Mouse (Mus musculus) myocyte (in vitro differentiated cells): Measurements from ENCODE around the gene Ntrk3. TPM values are rescaled to one million over a fixed set of nuclear protein-coding genes. Genes with fewer than 3 reads are reported as not detected.

ENCODE experiments used
- H3K27me3 ChIP-seq: one replicate; pipeline ENCODE4 v1.6.1; 2011; ENCODE audit not compliant: control insufficient read depth, insufficient read depth, insufficient read length
- H3K36me3 ChIP-seq: one replicate; pipeline ENCODE4 v1.6.1; 2011; ENCODE audit not compliant: control insufficient read depth, insufficient read depth
- H3K4me2 ChIP-seq: one replicate; pipeline ENCODE4 v1.6.1; 2011; ENCODE audit warnings: low read depth, control low read depth
- H3K4me3 ChIP-seq: one replicate; pipeline ENCODE4 v1.5.1; 2011; ENCODE audit warnings: mild to moderate bottlenecking, control low read depth, moderate library complexity
- H3K79me2 ChIP-seq: one replicate; pipeline ENCODE4 v1.6.1; 2011; ENCODE audit not compliant: control insufficient read depth, insufficient read depth
- H3ac ChIP-seq: one replicate; pipeline ENCODE4 v1.6.1; 2011; ENCODE audit not compliant: control insufficient read depth, insufficient read length
- CEBPB ChIP-seq: IDR thresholded peaks from 2 replicates; pipeline ENCODE4 v1.6.1; 2011; ENCODE audit warnings: mild to moderate bottlenecking, moderate library complexity; ENCODE audit not compliant: poor library complexity, insufficient read depth, severe bottlenecking
- E2F4 ChIP-seq: IDR thresholded peaks from one replicate; pipeline ENCODE4 v1.6.1; 2011; ENCODE audit warnings: mild to moderate bottlenecking, control low read depth, moderate library complexity; ENCODE audit not compliant: insufficient read depth
- MAX ChIP-seq: IDR thresholded peaks from one replicate; pipeline ENCODE4 v1.6.1; 2011; ENCODE audit warnings: low read depth, mild to moderate bottlenecking, control low read depth
- MYOD1 ChIP-seq, 3 experiments: IDR thresholded peaks; one replicate each; pipeline ENCODE4 v1.6.1; 2011; ENCODE audit warnings: control low read depth in 2 of 3, low read depth in 2 of 3, mild to moderate bottlenecking in 2 of 3, moderate library complexity in 1 of 3; ENCODE audit not compliant: insufficient read length in 2 of 3, control insufficient read depth in 1 of 3
- MYOG ChIP-seq, 3 experiments: IDR thresholded peaks; one replicate each; pipeline ENCODE4 v1.6.1; 2011; ENCODE audit warnings: control low read depth in 2 of 3, low read depth in 2 of 3, mild to moderate bottlenecking in 2 of 3; ENCODE audit not compliant: insufficient read length in 2 of 3, control insufficient read depth in 1 of 3, insufficient read depth in 1 of 3
- POLR2A ChIP-seq: IDR thresholded peaks from one replicate; pipeline ENCODE4 v1.6.1; 2011; ENCODE audit warnings: low read depth, mild to moderate bottlenecking, control low read depth, moderate library complexity; ENCODE audit not compliant: insufficient read length
- POLR2AphosphoS2 ChIP-seq: IDR thresholded peaks from one replicate; pipeline ENCODE4 v1.6.1; 2011; ENCODE audit warnings: low read depth, control low read depth; ENCODE audit not compliant: insufficient read length
- REST ChIP-seq: IDR thresholded peaks from one replicate; pipeline ENCODE4 v1.6.1; 2011; ENCODE audit warnings: mild to moderate bottlenecking, control low read depth, moderate library complexity; ENCODE audit not compliant: insufficient read depth, insufficient read length
- SRF ChIP-seq: IDR thresholded peaks from one replicate; pipeline ENCODE4 v1.6.1; 2011; ENCODE audit warnings: low read depth; ENCODE audit not compliant: control insufficient read depth, insufficient read length
- TCF12 ChIP-seq: IDR thresholded peaks from one replicate; pipeline ENCODE4 v1.6.1; 2011; ENCODE audit warnings: mild to moderate bottlenecking, control low read depth; ENCODE audit not compliant: poor library complexity, insufficient read depth, severe bottlenecking
- TCF3 ChIP-seq: IDR thresholded peaks from one replicate; pipeline ENCODE4 v1.6.1; 2011; ENCODE audit warnings: low read depth, control low read depth; ENCODE audit not compliant: insufficient read length
- USF1 ChIP-seq: IDR thresholded peaks from one replicate; pipeline ENCODE4 v1.6.1; 2011; ENCODE audit warnings: low read depth, mild to moderate bottlenecking, control low read depth, moderate library complexity
- polyA plus RNA-seq: library from polyadenylated mRNA; unstranded; fragments of >200 nt; fragmentation: generic; extraction: Trizol; gene quantifications from one replicate; pipeline ENCODE4 v1.2.1, GENCODE M21; 2012; ENCODE audit warnings: missing spikeins

The Ntrk3 gene
- polyA plus RNA-seq, 1 experiment: 0.17 TPM

DNA sequence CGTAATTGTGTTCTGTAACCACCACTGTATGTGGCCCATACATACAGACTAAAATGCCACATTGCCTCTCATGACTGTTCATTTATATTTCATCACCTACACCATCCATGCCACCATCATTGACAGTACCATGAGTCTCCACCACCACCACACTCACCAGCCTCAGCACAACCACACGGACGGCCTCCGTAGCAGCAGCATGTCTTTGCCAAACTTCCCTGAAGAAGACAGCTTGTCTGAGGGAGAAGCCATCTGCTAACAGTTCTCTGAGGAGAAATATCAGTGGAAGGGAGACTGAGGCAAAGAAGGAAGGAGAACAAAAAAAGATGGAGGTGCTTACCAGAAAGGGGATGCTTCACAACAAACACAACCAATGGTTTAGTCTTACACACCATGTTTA is 15.8 kb downstream of the Ntrk3 start:
- no peak overlapping the region for H3ac ChIP-seq
- no peaks in the 10 kb centered on the region for H3K79me2 ChIP-seq
- TF ChIP-seq MYOG (IDR thresholded peaks at IDR 0.05; ENCODE audit: control insufficient read depth in 1 of 3, insufficient read depth in 1 of 3, insufficient read length in 2 of 3, low read depth in 2 of 3): no peak
- no peak for TF ChIP-seq CEBPB
- no peak for TF ChIP-seq USF1
- TF ChIP-seq POLR2A: no peak
- H3K4me3 ChIP-seq: no peak overlapping the region
- no peaks in the 10 kb centered on the region for H3K27me3 ChIP-seq
- no peak overlapping the region for H3K4me2 ChIP-seq
- H3K36me3 ChIP-seq: no peaks in the 10 kb centered on the region

DNA sequence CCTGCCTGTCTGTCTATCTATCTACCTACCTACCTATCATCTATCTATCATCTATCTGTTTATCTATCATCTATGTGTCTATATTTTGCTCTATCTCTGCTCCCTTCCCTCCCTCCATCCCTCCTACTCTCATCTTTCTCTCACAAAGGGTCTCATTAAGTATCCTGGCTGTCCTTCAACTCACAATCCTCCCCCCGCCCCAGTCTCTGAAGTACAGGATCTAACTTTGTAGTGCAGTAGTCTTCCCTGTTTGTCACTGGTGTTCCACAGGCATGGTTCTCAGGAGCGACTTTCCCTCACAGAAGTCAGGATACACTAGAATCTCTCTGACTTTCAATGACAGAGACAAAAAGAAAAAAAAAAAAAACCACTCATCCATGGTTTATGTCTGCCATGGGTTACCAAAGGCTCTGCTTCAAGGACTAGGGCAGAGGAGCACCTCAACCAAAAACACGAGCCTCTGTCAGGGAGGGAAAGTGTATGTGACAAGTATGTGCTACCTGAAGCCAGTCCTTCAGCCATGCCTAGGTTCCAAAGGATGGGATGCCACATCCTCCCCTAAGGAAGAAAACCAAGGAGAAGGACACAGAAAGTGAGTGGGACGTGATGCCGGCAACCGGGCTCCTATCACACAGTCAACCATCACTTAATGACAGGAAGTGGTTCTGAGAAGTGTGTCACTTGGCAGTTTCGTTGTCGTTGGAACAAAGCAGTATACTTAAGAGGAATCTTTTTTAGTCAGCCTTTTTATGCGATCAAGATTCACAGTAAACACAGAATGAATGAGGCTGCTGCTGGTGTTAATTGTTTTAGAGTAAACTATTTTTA is 16.6 kb downstream of the Ntrk3 start:
- H3K4me3 ChIP-seq: no peak overlapping the region
- H3K79me2 ChIP-seq: no peaks in the 10 kb centered on the region
- H3K27me3 ChIP-seq: no peaks in the 10 kb centered on the region
- no peak for TF ChIP-seq POLR2AphosphoS2
- no peak for TF ChIP-seq MYOD1 (IDR thresholded peaks at IDR 0.05; ENCODE audit: control insufficient read depth in 1 of 3, insufficient read length in 2 of 3, low read depth in 2 of 3)
- no peak for TF ChIP-seq USF1
- no peak for TF ChIP-seq E2F4
- no peak for TF ChIP-seq MAX
- no peaks in the 10 kb centered on the region for H3K36me3 ChIP-seq
- no peak overlapping the region for H3K4me2 ChIP-seq
- no peak overlapping the region for H3ac ChIP-seq

DNA sequence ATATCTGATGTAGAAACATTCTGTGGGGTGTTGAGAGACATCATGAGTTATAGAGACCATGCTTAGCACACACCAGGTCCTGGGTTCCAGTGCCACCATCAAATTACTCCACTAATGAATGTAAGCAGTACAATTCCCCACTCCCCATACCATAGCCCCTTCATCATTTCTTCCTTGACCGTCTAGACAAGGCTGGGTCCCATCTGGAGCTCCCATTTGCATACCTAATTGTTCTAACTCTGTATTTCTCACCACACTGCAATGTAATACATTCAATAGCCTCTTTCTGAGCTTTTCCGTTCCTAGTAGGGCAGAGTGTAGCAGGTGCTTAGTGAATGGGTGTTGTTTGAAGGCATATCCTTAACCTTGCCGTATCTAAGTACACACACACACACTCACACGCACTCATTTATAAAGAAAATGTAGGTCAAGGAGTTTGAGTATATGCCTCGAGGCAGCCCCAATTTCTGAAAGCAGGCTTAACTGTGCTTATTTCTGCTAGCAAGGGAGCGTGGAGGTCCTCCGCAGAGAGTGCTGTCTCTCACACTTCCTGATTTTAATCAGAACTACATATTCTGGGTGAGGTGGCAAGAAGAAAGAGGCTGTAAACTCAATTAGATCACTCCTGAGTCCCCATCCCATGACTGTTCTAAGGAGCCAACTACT is 17.9 kb downstream of the Ntrk3 start:
- H3ac ChIP-seq: no peak overlapping the region
- H3K4me3 ChIP-seq: no peak overlapping the region
- no peaks in the 10 kb centered on the region for H3K79me2 ChIP-seq
- H3K36me3 ChIP-seq: no peaks in the 10 kb centered on the region
- TF ChIP-seq MAX (no peak), TCF12 (no peak), POLR2AphosphoS2 (no peak), E2F4 (no peak), CEBPB (no peak), MYOG (IDR thresholded peaks at IDR 0.05; ENCODE audit: control insufficient read depth in 1 of 3, insufficient read depth in 1 of 3, insufficient read length in 2 of 3, low read depth in 2 of 3) (no peak), SRF (no peak), USF1 (no peak), REST (no peak), TCF3 (no peak)
- no peak overlapping the region for H3K4me2 ChIP-seq
- no peaks in the 10 kb centered on the region for H3K27me3 ChIP-seq

DNA sequence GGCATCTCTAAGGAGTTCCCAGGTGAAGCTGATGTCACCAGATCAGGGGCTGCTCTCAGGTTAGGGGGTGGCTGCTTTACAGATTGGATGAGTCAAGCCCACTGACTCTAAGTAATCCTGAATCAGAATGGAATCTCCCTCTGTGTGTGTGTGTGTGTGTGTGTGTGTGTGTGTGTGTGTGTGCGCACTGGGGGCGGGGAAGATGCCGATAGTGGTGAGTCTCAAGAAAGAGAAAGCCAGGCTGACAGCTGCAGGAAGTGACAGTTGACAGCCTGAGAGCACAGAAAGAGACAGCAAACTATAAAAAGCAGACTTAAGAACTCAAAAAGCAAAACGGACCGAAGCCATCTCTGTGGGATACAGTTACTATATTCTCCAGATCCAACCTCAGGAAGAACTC is 18.7 kb downstream of the Ntrk3 start:
- no peak overlapping the region for H3ac ChIP-seq
- no peaks in the 10 kb centered on the region for H3K27me3 ChIP-seq
- no peak overlapping the region for H3K4me2 ChIP-seq
- H3K79me2 ChIP-seq: no peaks in the 10 kb centered on the region
- no peak overlapping the region for H3K4me3 ChIP-seq
- TF ChIP-seq MYOD1 (IDR thresholded peaks at IDR 0.05; ENCODE audit: control insufficient read depth in 1 of 3, insufficient read length in 2 of 3, low read depth in 2 of 3) (peak in 1 of 3 experiments; percentile 5), USF1 (no peak)
- no peaks in the 10 kb centered on the region for H3K36me3 ChIP-seq

DNA sequence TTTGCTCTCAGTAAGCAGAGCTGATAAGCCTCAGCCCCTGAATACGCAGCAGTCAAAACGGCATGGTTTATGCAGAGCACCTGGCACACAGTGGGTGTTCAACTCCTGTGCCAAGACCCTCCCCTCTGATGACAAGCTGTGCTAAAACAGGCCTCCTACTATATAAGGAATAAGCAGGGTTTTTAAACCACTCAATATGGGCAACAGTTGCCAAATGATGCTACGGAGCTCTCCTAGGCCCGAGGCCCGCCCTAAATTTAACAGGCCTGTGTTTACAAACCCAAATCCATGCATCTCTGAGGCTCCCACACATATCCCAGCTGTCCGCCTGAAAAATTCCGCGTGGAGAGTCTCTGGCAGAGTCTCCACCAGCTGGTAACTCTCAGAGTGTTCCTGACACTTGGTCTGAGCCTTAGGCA is 19.6 kb downstream of the Ntrk3 start:
- TF ChIP-seq TCF3: no peak
- no peak for TF ChIP-seq E2F4
- no peak for TF ChIP-seq MAX
- no peak for TF ChIP-seq POLR2A
- TF ChIP-seq CEBPB: no peak
- TF ChIP-seq SRF: no peak
- no peak for TF ChIP-seq MYOD1 (IDR thresholded peaks at IDR 0.05; ENCODE audit: control insufficient read depth in 1 of 3, insufficient read length in 2 of 3, low read depth in 2 of 3)
- no peak for TF ChIP-seq MYOG (IDR thresholded peaks at IDR 0.05; ENCODE audit: control insufficient read depth in 1 of 3, insufficient read depth in 1 of 3, insufficient read length in 2 of 3, low read depth in 2 of 3)
- Histone ChIP-seq H3ac (no peak overlapping the region), H3K27me3 (no peaks in the 10 kb centered on the region), H3K36me3 (no peaks in the 10 kb centered on the region), H3K4me3 (no peak overlapping the region), H3K4me2 (no peak overlapping the region), H3K79me2 (no peaks in the 10 kb centered on the region)
